Mouse (Mus musculus): ENCODE measurements around the gene Sh3gl1. TPM values are rescaled to one million over a fixed set of nuclear protein-coding genes. Genes with fewer than 3 reads are reported as not detected.

Gene Sh3gl1
- polyA plus RNA-seq, 1 experiment from 2014 or later: 125 TPM

DNA sequence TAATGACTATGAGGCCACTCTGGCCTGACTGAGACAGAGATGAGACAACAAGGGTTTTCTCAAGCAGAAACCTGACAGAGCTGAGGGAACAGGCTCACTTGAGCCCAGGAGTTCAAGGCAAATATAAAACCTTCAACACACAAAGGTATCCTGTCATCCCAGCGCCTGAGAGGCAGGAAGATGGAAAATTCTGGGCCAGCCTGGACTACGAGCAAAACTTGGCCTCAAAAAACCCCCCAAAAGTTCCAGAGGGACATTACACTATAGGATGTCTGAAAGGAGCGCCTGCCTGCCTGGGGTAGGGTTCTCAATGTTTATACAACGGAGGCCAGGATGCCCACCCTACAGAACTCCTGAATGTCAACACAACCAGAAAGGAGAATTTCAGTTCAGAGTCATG lies 1.2 kb downstream of the Sh3gl1 start:
- Histone ChIP-seq H3K27me3 (ENCODE audit: control insufficient read depth, insufficient read depth, low read length) (no peaks in the 10 kb centered on the region), H3K9ac (ENCODE audit: low read length) (no peak overlapping the region; the same call in 1 of the 2 replicates), H3K4me1 (ENCODE audit: control insufficient read depth, insufficient read depth, low read length) (peaks cover 8% of the 10 kb centered on the region; the same call in 1 of the 2 replicates), H3K9me3 (ENCODE audit: control insufficient read depth, low read length) (no peaks in the 10 kb centered on the region), H3K4me3 (ENCODE audit: low read depth, low read length) (peak overlapping the region; percentile 84), H3K27ac (ENCODE audit: low read depth, low read length) (no peak overlapping the region), H3K4me2 (ENCODE audit: low read depth) (peak overlapping the region; percentile 51), H3K36me3 (ENCODE audit: control insufficient read depth, insufficient read depth, low read length) (peaks cover 2% of the 10 kb centered on the region; the same call in 1 of the 2 replicates)
- WGBS: 81% methylated on average over 4 of the region's 4 CpGs
- ATAC-seq (ENCODE audit: insufficient read depth, low FRiP score, low TSS enrichment) (no peak), DNase-seq (ENCODE audit: low spot score) (no peak)

DNA sequence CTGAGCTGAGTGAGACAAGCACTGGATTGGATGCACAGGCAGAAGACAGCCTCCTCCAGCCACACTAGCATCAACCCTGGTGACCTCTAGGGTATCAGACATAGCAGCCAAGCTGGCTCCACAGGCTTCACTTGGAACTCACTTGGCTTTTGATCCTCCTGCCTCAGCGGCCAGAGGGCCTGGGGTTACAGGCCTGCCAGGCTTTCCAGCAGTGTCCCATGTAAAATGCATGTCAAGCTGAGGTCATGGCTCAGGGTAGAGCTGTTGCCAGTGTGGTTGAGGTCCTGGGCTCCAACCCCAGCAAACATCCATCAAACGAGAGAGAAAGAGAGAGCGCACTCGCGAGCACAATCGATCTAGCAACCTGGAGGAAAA lies 1.7 kb downstream of the Sh3gl1 start:
- ATAC-seq (ENCODE audit: insufficient read depth, low FRiP score, low TSS enrichment) (no peak), DNase-seq (ENCODE audit: low spot score) (no peak)
- 94% methylated on average over 6 of the region's 6 CpGs for WGBS
- H3K36me3 ChIP-seq (ENCODE audit: control insufficient read depth, insufficient read depth, low read length): peaks cover 2% of the 10 kb centered on the region; the same call in 1 of the 2 replicates
- no peak overlapping the region for H3K9ac ChIP-seq (ENCODE audit: low read length)
- no peak overlapping the region for H3K27ac ChIP-seq (ENCODE audit: low read depth, low read length)
- H3K4me2 ChIP-seq (ENCODE audit: low read depth): no peak overlapping the region
- no peaks in the 10 kb centered on the region for H3K27me3 ChIP-seq (ENCODE audit: control insufficient read depth, insufficient read depth, low read length)
- H3K4me3 ChIP-seq (ENCODE audit: low read depth, low read length): no peak overlapping the region; the same call in 1 of the 2 replicates
- no peaks in the 10 kb centered on the region for H3K9me3 ChIP-seq (ENCODE audit: control insufficient read depth, low read length)
- peaks cover 8% of the 10 kb centered on the region; the same call in 1 of the 2 replicates for H3K4me1 ChIP-seq (ENCODE audit: control insufficient read depth, insufficient read depth, low read length)

DNA sequence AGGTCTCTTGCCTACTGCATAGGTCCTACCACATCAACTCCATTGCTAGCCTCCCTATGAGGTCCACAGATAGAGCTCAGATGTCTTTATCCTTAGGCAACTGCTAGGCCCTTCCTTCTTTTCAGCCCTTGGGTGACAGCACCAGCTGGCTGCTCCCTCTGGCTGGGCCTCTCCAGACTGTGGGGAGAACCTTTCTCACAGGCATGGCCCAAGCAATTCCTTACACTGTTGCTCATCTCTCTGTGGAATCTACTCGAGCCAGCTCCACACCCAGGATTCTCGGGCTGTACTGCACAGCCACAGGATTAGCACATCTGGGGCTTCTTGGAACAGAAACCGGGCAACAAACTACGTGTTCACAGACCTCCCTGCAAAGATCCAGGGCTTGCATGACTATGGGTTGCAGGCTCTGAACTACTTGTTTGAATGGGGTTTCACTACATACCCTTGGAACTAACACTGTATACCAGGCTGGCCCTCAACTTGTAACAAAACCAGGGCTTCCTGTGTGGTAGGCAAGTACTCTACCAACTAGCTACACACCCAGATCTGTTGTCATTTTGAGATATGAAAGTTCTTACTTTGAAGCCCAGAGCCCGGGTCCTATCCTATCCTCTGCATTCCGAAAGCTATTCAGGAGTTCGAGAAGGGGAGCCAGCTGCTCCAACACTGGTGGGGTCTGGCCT lies 2.3 kb downstream of the Sh3gl1 start:
- Histone ChIP-seq H3K27ac (ENCODE audit: low read depth, low read length) (no peak overlapping the region), H3K4me1 (ENCODE audit: control insufficient read depth, insufficient read depth, low read length) (peaks cover 8% of the 10 kb centered on the region; the same call in 1 of the 2 replicates), H3K36me3 (ENCODE audit: control insufficient read depth, insufficient read depth, low read length) (peaks cover 2% of the 10 kb centered on the region; the same call in 1 of the 2 replicates), H3K4me2 (ENCODE audit: low read depth) (no peak overlapping the region), H3K27me3 (ENCODE audit: control insufficient read depth, insufficient read depth, low read length) (no peaks in the 10 kb centered on the region), H3K9ac (ENCODE audit: low read length) (no peak overlapping the region), H3K9me3 (ENCODE audit: control insufficient read depth, low read length) (no peaks in the 10 kb centered on the region), H3K4me3 (ENCODE audit: low read depth, low read length) (no peak overlapping the region)
- DNase-seq (ENCODE audit: low spot score) (no peak), ATAC-seq (ENCODE audit: insufficient read depth, low FRiP score, low TSS enrichment) (no peak)
- WGBS: 93% methylated on average over 7 of the region's 7 CpGs

DNA sequence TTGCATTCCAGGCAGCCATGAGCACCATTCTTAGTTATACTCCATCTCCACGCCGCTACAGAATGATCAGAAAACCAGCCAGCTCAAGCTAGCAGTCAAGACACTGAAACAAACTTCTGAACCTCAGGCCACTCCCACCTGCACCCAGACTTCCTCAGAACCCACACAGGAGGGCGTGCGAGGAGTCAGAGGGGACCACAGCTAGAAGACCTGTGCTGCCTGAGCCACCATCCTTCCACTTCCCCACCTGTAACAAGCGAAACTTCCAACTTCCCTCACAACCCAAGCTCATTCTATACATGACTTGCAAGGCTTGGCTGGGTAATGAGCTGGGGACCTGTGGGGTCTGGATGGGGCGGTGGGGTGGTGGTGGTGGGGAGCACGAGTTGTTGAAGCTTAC lies 3.6 kb downstream of the Sh3gl1 start:
- H3K27ac ChIP-seq (ENCODE audit: low read depth, low read length): no peak overlapping the region
- H3K9ac ChIP-seq (ENCODE audit: low read length): no peak overlapping the region
- no peak for ATAC-seq (ENCODE audit: insufficient read depth, low FRiP score, low TSS enrichment)
- H3K27me3 ChIP-seq (ENCODE audit: control insufficient read depth, insufficient read depth, low read length): no peaks in the 10 kb centered on the region
- peaks cover 8% of the 10 kb centered on the region; the same call in 1 of the 2 replicates for H3K4me1 ChIP-seq (ENCODE audit: control insufficient read depth, insufficient read depth, low read length)
- H3K4me3 ChIP-seq (ENCODE audit: low read depth, low read length): no peak overlapping the region
- no peak for DNase-seq (ENCODE audit: low spot score)
- 89% methylated on average over 7 of the region's 7 CpGs for WGBS
- H3K4me2 ChIP-seq (ENCODE audit: low read depth): no peak overlapping the region
- no peaks in the 10 kb centered on the region for H3K9me3 ChIP-seq (ENCODE audit: control insufficient read depth, low read length)
- peaks cover 2% of the 10 kb centered on the region; the same call in 1 of the 2 replicates for H3K36me3 ChIP-seq (ENCODE audit: control insufficient read depth, insufficient read depth, low read length)

DNA sequence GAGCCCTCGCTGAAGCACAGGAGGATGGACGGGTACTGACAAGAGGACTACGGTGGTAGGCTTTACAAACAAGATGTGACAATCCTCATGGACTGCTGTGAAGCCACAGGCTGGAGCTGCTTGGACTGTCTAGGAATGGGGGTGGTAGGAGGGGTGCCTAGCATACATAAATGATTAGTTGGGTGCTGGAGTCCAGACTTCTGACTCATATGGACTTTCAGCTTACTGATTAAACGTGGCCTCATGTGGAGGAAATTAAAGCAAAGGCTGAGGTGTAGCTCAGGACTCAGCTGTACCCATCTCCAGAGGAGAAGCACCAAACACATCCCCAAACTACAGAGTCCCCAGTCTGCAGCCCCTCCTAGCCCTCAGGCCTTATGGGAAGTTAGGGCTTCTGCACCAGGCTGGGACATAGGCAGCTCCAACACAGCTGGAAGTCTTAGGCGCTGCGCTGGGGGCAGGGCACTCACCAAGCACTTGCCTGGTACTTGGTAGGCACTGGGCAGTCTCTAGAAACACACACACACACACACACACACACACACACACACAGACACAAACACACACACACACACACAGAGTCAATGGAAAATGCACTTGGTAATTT lies 4.2 kb downstream of the Sh3gl1 start:
- peaks cover 2% of the 10 kb centered on the region; the same call in 1 of the 2 replicates for H3K36me3 ChIP-seq (ENCODE audit: control insufficient read depth, insufficient read depth, low read length)

DNA sequence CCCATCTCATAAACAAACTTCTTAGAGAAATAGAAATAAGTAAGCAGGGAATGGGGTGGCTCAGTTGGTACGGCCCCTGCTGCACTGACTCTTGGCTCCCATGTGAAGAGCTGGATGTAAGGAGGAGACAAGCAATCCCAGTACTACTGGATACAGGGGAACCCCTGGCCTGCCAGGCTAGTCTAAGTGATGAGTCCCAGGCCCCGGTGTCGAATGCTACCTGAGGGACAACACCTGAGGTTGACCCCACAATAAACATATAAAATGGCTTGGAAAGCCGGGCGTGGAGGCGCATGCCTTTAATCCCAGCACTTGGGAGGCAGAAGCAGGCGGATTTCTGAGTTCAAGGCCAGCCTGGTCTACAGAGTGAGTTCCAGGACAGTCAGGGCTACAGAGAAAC lies 5.0 kb downstream of the Sh3gl1 start:
- no peaks in the 10 kb centered on the region for H3K27me3 ChIP-seq (ENCODE audit: control insufficient read depth, insufficient read depth, low read length)
- H3K36me3 ChIP-seq (ENCODE audit: control insufficient read depth, insufficient read depth, low read length): peaks cover 2% of the 10 kb centered on the region; the same call in 1 of the 2 replicates
- no peaks in the 10 kb centered on the region for H3K9me3 ChIP-seq (ENCODE audit: control insufficient read depth, low read length)
- peaks cover 10% of the 10 kb centered on the region; the same call in 1 of the 2 replicates for H3K4me1 ChIP-seq (ENCODE audit: control insufficient read depth, insufficient read depth, low read length)
- no peak for ATAC-seq (ENCODE audit: insufficient read depth, low FRiP score, low TSS enrichment)
- no peak overlapping the region for H3K9ac ChIP-seq (ENCODE audit: low read length)
- H3K27ac ChIP-seq (ENCODE audit: low read depth, low read length): no peak overlapping the region
- no peak for DNase-seq (ENCODE audit: low spot score)
- no peak overlapping the region for H3K4me3 ChIP-seq (ENCODE audit: low read depth, low read length)
- H3K4me2 ChIP-seq (ENCODE audit: low read depth): no peak overlapping the region
- WGBS: 100% methylated on average over 7 of the region's 7 CpGs

More for the DNA sequence above, 4.2 kb downstream of the Sh3gl1 start:
- Histone ChIP-seq H3K27ac (ENCODE audit: low read depth, low read length) (0 out of 2 replicates have a peak overlapping the region, but pooled peaks have one; percentile 4), H3K9me3 (ENCODE audit: control insufficient read depth, low read length) (no peaks in the 10 kb centered on the region), H3K27me3 (ENCODE audit: control insufficient read depth, insufficient read depth, low read length) (no peaks in the 10 kb centered on the region), H3K4me2 (ENCODE audit: low read depth) (no peak overlapping the region), H3K4me1 (ENCODE audit: control insufficient read depth, insufficient read depth, low read length) (peaks cover 10% of the 10 kb centered on the region; the same call in 1 of the 2 replicates), H3K4me3 (ENCODE audit: low read depth, low read length) (no peak overlapping the region), H3K9ac (ENCODE audit: low read length) (no peak overlapping the region)
- DNase-seq (ENCODE audit: low spot score) (no peak), ATAC-seq (ENCODE audit: insufficient read depth, low FRiP score, low TSS enrichment) (no peak)
- 81% methylated on average over 6 of the region's 6 CpGs for WGBS

DNA sequence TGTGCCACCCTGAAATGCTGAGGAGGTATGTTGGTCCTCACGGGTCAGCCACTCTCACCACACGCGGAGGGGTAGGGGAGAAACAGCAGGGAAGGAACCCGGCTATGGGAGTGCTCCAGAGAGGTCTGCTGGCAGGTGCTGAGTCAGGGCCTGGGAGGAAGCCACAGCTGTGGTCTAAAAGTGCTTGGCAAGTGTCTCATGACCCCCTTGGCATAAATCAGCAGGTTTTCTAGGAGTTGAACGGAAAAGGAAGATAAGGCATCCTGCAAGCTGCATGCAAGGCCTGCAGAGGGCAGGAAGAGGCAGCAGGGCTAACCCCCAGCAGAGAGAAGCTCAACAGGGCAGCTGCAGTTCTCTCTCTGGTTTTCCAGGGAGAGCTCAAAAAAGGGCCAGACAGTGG lies 5.5 kb downstream of the Sh3gl1 start:
- Histone ChIP-seq H3K27ac (ENCODE audit: low read depth, low read length) (no peak overlapping the region), H3K4me3 (ENCODE audit: low read depth, low read length) (no peak overlapping the region), H3K9ac (ENCODE audit: low read length) (peak overlapping the region; percentile 26; the same call in 1 of the 2 replicates), H3K9me3 (ENCODE audit: control insufficient read depth, low read length) (no peaks in the 10 kb centered on the region), H3K27me3 (ENCODE audit: control insufficient read depth, insufficient read depth, low read length) (no peaks in the 10 kb centered on the region), H3K36me3 (ENCODE audit: control insufficient read depth, insufficient read depth, low read length) (peaks cover 2% of the 10 kb centered on the region; the same call in 1 of the 2 replicates), H3K4me1 (ENCODE audit: control insufficient read depth, insufficient read depth, low read length) (peaks cover 10% of the 10 kb centered on the region; the same call in 1 of the 2 replicates), H3K4me2 (ENCODE audit: low read depth) (no peak overlapping the region)
- ATAC-seq (ENCODE audit: insufficient read depth, low FRiP score, low TSS enrichment) (no peak), DNase-seq (ENCODE audit: low spot score) (no peak)
- 69% methylated on average over 5 of the region's 5 CpGs for WGBS

DNA sequence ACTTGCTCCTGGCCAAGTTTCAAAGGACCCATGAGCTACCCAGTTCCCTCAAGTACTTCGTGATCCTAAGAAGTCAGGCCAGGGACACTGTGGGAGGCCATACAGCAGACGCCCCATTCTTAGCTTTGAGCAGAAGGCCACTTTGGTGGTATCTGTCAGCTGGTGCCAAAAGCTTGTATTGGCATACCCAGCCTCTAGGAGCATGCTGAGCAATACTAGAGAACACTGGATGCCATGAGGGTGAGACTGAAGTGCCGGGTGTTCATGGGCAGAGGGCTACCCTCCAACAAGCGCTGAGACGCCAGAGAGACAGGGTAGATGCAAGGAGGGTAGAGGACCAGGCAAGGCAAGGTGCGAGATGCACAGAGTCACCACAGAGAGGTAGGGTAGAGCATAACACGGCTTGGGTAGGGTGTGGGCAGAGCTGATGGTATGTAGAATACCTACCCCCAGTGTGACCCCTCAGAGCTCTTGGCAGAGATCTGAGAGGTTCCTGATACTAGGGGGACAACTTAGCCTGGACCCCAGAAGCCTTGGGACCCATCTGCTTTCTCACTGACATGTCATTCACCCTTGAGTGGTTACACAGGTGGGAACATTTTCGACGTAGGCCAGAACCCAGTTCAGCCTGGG lies 6.1 kb downstream of the Sh3gl1 start:
- WGBS: 93% methylated on average over 9 of the region's 9 CpGs
- Histone ChIP-seq H3K9me3 (ENCODE audit: control insufficient read depth, low read length) (no peaks in the 10 kb centered on the region), H3K4me2 (ENCODE audit: low read depth) (no peak overlapping the region), H3K4me3 (ENCODE audit: low read depth, low read length) (no peak overlapping the region), H3K27ac (ENCODE audit: low read depth, low read length) (no peak overlapping the region), H3K36me3 (ENCODE audit: control insufficient read depth, insufficient read depth, low read length) (peaks cover 2% of the 10 kb centered on the region), H3K9ac (ENCODE audit: low read length) (no peak overlapping the region; the same call in 1 of the 2 replicates), H3K27me3 (ENCODE audit: control insufficient read depth, insufficient read depth, low read length) (no peaks in the 10 kb centered on the region), H3K4me1 (ENCODE audit: control insufficient read depth, insufficient read depth, low read length) (peaks cover 8% of the 10 kb centered on the region; the same call in 1 of the 2 replicates)
- DNase-seq (ENCODE audit: low spot score): no peak
- no peak for ATAC-seq (ENCODE audit: insufficient read depth, low FRiP score, low TSS enrichment)
